Mouse (Mus musculus): Measurements from ENCODE around the gene Cntnap2.

- TF ChIP-seq CTCF (IDR thresholded peaks at IDR 0.05; ENCODE audit: low read depth, low read length) (no peak), GATA2 (IDR thresholded peaks at IDR 0.05; ENCODE audit: borderline replicate concordance, low read depth, low read length) (no peak)
Measured at GRCm38 (mm10) chr6:46763481-46763880, 1704.3 kb downstream of the Cntnap2 start.

Data from G1E (cell line).